Mouse (Mus musculus): ENCODE data around the gene Mbtps1.

The Mbtps1 gene

DNA sequence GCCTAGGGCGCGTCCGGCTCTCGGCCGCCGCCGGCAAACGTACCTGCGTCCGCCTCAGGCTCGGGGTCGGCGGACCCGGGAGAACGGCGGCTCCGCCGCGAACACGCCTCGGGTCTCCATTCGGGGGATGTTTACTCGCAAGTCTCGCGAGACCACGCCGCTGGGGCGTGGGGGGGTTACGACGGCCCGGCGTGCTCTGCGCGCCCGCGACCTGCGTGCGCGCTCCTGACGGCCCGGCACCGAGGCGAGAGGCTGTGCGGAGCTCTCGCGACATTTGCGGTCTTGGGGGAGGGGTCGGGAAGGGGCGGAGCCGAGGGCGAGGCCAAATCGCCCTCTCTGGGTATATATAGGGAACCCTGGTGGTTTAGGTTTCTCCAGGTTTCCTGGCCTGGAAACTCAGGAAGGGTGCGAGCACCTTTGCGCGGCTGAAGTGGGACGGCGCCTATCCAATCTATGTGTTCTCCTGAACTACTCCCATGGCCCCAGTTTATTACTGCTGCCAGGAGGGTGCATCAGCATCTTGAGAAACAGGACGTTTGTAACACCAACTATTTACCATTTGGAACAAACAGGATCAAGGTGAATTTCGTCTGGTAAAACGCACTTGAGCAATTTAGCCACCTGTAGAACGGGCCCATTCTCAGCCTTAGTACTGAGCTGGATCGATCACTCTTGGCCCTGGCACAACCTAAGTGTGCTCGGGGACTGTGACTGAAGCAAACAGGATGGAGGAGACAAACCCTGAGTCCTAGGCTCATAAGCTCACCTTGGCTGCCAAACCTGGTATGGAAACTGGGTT is at the start of gene Mbtps1:
Gene Mbtps1 (minus strand): TSS at position 133 of the 799 bp plus-strand sequence.
- peak; percentile 99 for DNase-seq (ENCODE audit: low read depth, low spot score)

DNA sequence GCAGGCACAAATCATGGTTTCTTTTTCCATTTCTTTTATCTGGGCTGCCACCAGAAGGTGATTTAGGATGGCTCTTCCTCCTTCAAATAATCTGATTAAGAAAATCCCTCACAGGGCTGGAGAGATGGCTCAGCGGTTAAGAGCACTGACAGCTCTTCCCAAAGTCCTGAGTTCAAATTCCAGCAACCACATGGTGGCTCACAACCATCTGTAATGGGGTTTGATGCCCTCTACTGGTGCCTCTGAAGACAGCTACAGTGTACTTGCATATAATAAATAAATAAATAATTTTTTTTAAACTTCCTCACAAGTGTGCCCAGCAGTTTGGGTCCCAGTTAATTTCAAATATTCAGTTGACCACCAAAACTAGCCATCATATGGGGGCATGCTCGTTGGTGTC is 47.7 kb upstream of the Mbtps1 start:
- DNase-seq (ENCODE audit: low read depth, low spot score), result peak; percentile 63

GRCm38 (mm10) chr8:119604996-119605395 is 46.5 kb upstream of the Mbtps1 start, which contains the start of gene Taf1c:
Gene Taf1c (minus strand): TSS chr8:119605222.
- peak; percentile 96 for DNase-seq (ENCODE audit: low read depth, low spot score)

- peak; percentile 16 for DNase-seq (ENCODE audit: low read depth, low spot score)
Measured at GRCm38 (mm10) chr8:119604398-119604803, 45.9 kb upstream of the Mbtps1 start.

GRCm38 (mm10) chr8:119603771-119604170 is 45.2 kb upstream of the Mbtps1 start:
- no peak for DNase-seq (ENCODE audit: low read depth, low spot score)

GRCm38 (mm10) chr8:119591456-119591855 is 32.9 kb upstream of the Mbtps1 start:
- DNase-seq (ENCODE audit: low read depth, low spot score), result no peak

GRCm38 (mm10) chr8:119590348-119590747 is 31.8 kb upstream of the Mbtps1 start:
- no peak for DNase-seq (ENCODE audit: low read depth, low spot score)

DNA sequence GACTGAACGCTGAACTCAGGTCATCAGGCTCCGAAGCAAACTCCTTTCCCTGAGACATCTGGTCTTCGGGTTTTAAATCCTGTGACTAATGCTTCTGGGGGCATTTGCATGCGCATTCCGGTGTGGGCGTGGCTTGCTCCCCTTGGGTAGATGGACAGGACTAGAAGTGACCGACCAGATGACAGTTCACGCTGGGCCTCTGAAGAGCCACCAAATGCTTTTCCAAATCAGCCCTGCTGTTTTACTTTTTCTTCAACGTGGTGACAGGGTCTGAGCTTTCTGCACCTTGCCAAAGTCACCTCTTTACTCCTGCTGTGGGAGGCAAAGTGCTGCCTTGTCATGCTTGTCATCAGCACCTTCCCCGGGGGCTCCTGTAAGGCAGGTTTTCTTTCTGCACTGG is 30.3 kb upstream of the Mbtps1 start:
- DNase-seq (ENCODE audit: low read depth, low spot score), result no peak

DNA sequence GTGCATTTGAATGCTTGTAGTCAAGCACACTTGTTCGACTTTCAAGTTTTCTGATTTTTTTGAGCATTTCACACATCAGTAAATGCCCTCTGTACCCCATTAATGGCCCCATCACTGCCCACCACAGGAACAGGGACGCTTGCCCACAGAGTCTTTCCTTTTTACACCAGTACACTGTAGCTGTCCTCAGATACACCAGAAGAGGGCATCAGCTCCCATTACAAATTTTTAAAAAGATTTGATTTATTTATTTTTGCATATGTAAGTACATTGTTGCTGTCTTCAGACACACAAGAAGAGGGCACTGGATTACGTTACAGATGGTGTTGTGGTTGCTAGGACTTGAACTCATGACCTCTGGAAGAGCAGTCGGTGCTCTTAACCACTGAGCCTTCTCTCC is 29.8 kb upstream of the Mbtps1 start:
- no peak for DNase-seq (ENCODE audit: low read depth, low spot score)

DNA sequence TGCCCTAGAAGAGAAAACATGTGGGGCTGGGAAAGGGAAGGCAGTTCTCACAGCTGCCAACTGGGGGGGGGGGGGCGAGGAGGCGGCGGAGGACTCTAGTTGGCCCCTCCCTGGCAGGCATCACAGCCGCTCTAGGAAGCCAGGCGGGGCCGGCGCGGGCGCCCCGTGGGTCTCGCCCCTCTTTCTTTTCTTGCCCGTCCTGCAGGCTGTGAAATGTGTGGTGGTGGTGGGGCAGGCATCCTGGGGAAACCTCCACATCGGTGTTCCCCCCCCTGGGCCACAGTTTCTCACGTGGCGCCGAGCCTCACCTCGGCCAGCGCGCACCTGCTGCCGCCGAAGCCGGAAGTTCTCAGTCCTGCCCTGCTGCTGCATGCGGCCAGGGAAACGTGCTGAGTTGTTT is 27.4 kb upstream of the Mbtps1 start:
- peak; percentile 84 for DNase-seq (ENCODE audit: low read depth, low spot score)

- DNase-seq (ENCODE audit: low read depth, low spot score), result no peak
Measured at GRCm38 (mm10) chr8:119580441-119581161, 22.1 kb upstream of the Mbtps1 start.

GRCm38 (mm10) chr8:119579096-119579495 is 20.6 kb upstream of the Mbtps1 start:
- DNase-seq (ENCODE audit: low read depth, low spot score), result no peak

- DNase-seq (ENCODE audit: low read depth, low spot score), result no peak
Measured at GRCm38 (mm10) chr8:119575366-119575726, 16.8 kb upstream of the Mbtps1 start.

DNA sequence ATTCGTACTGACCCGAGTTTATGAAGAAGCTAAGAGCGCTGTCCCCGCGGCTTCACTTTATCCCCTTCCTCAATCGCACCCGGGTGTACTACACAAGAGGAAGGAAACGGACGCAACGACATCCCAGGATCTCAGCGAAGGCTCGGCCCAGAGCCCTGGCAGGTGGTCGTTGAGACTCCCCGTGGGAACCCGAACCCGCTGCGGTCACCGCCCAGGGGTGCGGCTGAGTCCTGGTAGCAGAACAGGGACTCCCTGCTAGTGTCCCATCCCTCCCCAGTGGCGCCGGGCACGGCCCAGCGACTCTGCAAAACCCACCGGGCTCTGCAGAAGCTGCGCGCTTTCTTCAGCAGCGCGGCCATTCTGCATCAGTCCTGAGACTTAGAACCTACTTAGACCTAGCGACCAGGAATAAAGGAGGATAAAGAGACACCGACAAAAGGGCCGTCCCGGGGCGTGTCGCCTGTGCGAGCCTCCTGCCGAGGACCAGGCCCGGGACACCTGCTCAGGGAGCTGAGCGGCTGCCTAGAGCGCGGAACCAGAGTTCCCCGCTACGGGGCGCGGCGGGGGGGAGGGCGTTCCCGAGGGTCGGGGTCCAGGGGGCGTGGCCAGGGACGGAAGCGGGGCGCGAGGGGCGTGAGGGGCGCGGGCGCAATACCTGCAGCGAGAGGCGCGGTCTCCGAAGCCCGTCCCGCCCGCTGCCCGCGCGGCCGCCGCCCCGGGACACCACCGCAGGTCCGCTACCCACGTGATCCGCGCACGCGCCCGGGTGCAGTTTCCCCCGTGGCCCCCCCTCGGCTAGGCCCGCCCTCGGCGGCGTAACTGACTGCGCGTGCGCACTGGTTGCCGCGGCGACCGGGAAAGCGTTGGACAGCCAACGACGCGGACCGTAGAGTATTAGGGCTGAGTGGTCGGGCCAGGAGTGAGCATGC is 16.2 kb upstream of the Mbtps1 start, which contains the start of the genes Hsdl1 and Dnaaf1:
Gene Hsdl1 (minus strand): TSS at position 747 of the 929 bp plus-strand sequence.
Gene Dnaaf1 (plus strand): TSS at position 799 of the 929 bp plus-strand sequence.
- peak; percentile 97 for DNase-seq (ENCODE audit: low read depth, low spot score)

- DNase-seq (ENCODE audit: low read depth, low spot score), result no peak
Measured at GRCm38 (mm10) chr8:119572411-119572810, 13.9 kb upstream of the Mbtps1 start.

- no peak for DNase-seq (ENCODE audit: low read depth, low spot score)
Measured at GRCm38 (mm10) chr8:119571135-119571534, 12.6 kb upstream of the Mbtps1 start.

GRCm38 (mm10) chr8:119569881-119570280 is 11.3 kb upstream of the Mbtps1 start:
- peak; percentile 82 for DNase-seq (ENCODE audit: low read depth, low spot score)

GRCm38 (mm10) chr8:119568951-119569350 is 10.4 kb upstream of the Mbtps1 start:
- DNase-seq (ENCODE audit: low read depth, low spot score), result peak; percentile 41

GRCm38 (mm10) chr8:119568251-119568650 is 9.7 kb upstream of the Mbtps1 start:
- no peak for DNase-seq (ENCODE audit: low read depth, low spot score)

- no peak for DNase-seq (ENCODE audit: low read depth, low spot score)
Measured at GRCm38 (mm10) chr8:119566367-119566766, 7.8 kb upstream of the Mbtps1 start.

- DNase-seq (ENCODE audit: low read depth, low spot score), result no peak
Measured at GRCm38 (mm10) chr8:119563849-119564251, 5.3 kb upstream of the Mbtps1 start.

DNA sequence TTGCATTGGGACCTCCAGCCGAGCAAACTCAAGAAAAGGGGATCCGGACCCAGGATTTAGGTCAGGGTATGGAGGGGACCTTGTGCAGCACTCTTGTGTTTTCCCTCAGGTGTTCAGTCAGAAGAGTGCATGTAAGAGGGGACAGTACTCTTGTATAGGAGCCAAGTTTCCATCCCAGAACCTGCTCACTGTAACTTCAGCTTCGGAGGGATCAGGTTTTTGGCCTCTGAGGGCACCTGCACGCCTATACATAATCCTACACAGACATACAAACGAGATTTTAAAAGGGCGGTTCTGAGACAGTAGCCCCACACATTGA is 826 bp upstream of the Mbtps1 start:
- no peak for DNase-seq (ENCODE audit: low read depth, low spot score)
